Mouse (Mus musculus): ENCODE results near the gene Trim67. TPM values are rescaled to one million over a fixed set of nuclear protein-coding genes. Genes with fewer than 3 reads are reported as not detected.

Trim67 gene
- polyA plus RNA-seq, 1 experiment from 2014 or later: 31.9 TPM

GRCm38 (mm10) chr8:124863729-124864128 is 70.8 kb downstream of the Trim67 start:
- H3K9me3 ChIP-seq (ENCODE audit: control insufficient read depth, low read length): no peaks in the 10 kb centered on the region
- ATAC-seq (ENCODE audit: low FRiP score, low TSS enrichment) (no peak), DNase-seq (no peak)
- H3K36me3 ChIP-seq (ENCODE audit: control insufficient read depth, insufficient read depth, low read length): peaks cover 21% of the 10 kb centered on the region
- peak overlapping the region; percentile 90; the same call in 1 of the 2 replicates for H3K27ac ChIP-seq (replicated peaks; ENCODE audit: low read depth, low read length)
- WGBS: 24% methylated on average over 8 of the region's 8 CpGs
- peak overlapping the region; percentile 85 for H3K4me2 ChIP-seq (ENCODE audit: low read length)
- H3K4me3 ChIP-seq (replicated peaks; ENCODE audit: low read depth, low read length): peak overlapping the region; percentile 92
- no peaks in the 10 kb centered on the region for H3K27me3 ChIP-seq (ENCODE audit: control insufficient read depth, insufficient read depth, low read length)
- peak overlapping the region; percentile 96; the same call in 1 of the 2 replicates for H3K9ac ChIP-seq (replicated peaks; ENCODE audit: low read length)
- peaks cover 8% of the 10 kb centered on the region for H3K4me1 ChIP-seq (ENCODE audit: control insufficient read depth, insufficient read depth, low read length)

- H3K4me1 ChIP-seq (ENCODE audit: control insufficient read depth, insufficient read depth, low read length): peaks cover 8% of the 10 kb centered on the region
- no peaks in the 10 kb centered on the region for H3K9me3 ChIP-seq (ENCODE audit: control insufficient read depth, low read length)
- no peak overlapping the region for H3K4me2 ChIP-seq (ENCODE audit: low read length)
- peaks cover 12% of the 10 kb centered on the region for H3K36me3 ChIP-seq (ENCODE audit: control insufficient read depth, insufficient read depth, low read length)
- no peak overlapping the region for H3K27ac ChIP-seq (replicated peaks; ENCODE audit: low read depth, low read length)
- H3K4me3 ChIP-seq (replicated peaks; ENCODE audit: low read depth, low read length): no peak overlapping the region
- no peak overlapping the region for H3K9ac ChIP-seq (replicated peaks; ENCODE audit: low read length)
- H3K27me3 ChIP-seq (ENCODE audit: control insufficient read depth, insufficient read depth, low read length): no peaks in the 10 kb centered on the region
- DNase-seq (no peak), ATAC-seq (ENCODE audit: low FRiP score, low TSS enrichment) (no peak)
- WGBS: 94% methylated on average over 3 of the region's 3 CpGs
These were observed 73.8 kb downstream of the Trim67 start for GRCm38 (mm10) chr8:124866669-124867068.

- peaks cover 8% of the 10 kb centered on the region for H3K4me1 ChIP-seq (ENCODE audit: control insufficient read depth, insufficient read depth, low read length)
- H3K36me3 ChIP-seq (ENCODE audit: control insufficient read depth, insufficient read depth, low read length): peaks cover 17% of the 10 kb centered on the region
- H3K9me3 ChIP-seq (ENCODE audit: control insufficient read depth, low read length): no peaks in the 10 kb centered on the region
- H3K4me3 ChIP-seq (replicated peaks; ENCODE audit: low read depth, low read length): no peak overlapping the region
- DNase-seq (no peak), ATAC-seq (ENCODE audit: low FRiP score, low TSS enrichment) (no peak)
- WGBS: 91% methylated on average over 2 of the region's 2 CpGs
- H3K4me2 ChIP-seq (ENCODE audit: low read length): no peak overlapping the region
- no peak overlapping the region for H3K27ac ChIP-seq (replicated peaks; ENCODE audit: low read depth, low read length)
- H3K9ac ChIP-seq (replicated peaks; ENCODE audit: low read length): no peak overlapping the region
- H3K27me3 ChIP-seq (ENCODE audit: control insufficient read depth, insufficient read depth, low read length): no peaks in the 10 kb centered on the region
These were observed 74.2 kb downstream of the Trim67 start for GRCm38 (mm10) chr8:124867126-124867525.

GRCm38 (mm10) chr8:124869708-124870107 is 76.8 kb downstream of the Trim67 start:
- H3K27me3 ChIP-seq (ENCODE audit: control insufficient read depth, insufficient read depth, low read length): no peaks in the 10 kb centered on the region
- H3K9me3 ChIP-seq (ENCODE audit: control insufficient read depth, low read length): no peaks in the 10 kb centered on the region
- DNase-seq: no peak
- no peak overlapping the region for H3K4me2 ChIP-seq (ENCODE audit: low read length)
- H3K4me3 ChIP-seq (replicated peaks; ENCODE audit: low read depth, low read length): no peak overlapping the region
- WGBS: 93% methylated on average over 6 of the region's 6 CpGs
- no peak overlapping the region for H3K9ac ChIP-seq (replicated peaks; ENCODE audit: low read length)
- peaks cover 42% of the 10 kb centered on the region for H3K36me3 ChIP-seq (ENCODE audit: control insufficient read depth, insufficient read depth, low read length)
- ATAC-seq (ENCODE audit: low FRiP score, low TSS enrichment): no peak
- H3K4me1 ChIP-seq (ENCODE audit: control insufficient read depth, insufficient read depth, low read length): no peaks in the 10 kb centered on the region
- no peak overlapping the region for H3K27ac ChIP-seq (replicated peaks; ENCODE audit: low read depth, low read length)

GRCm38 (mm10) chr8:124871474-124871873 is 78.6 kb downstream of the Trim67 start:
- Histone ChIP-seq H3K27ac (replicated peaks; ENCODE audit: low read depth, low read length) (no peak overlapping the region), H3K4me1 (ENCODE audit: control insufficient read depth, insufficient read depth, low read length) (no peaks in the 10 kb centered on the region), H3K36me3 (ENCODE audit: control insufficient read depth, insufficient read depth, low read length) (peaks cover 60% of the 10 kb centered on the region), H3K27me3 (ENCODE audit: control insufficient read depth, insufficient read depth, low read length) (no peaks in the 10 kb centered on the region), H3K9me3 (ENCODE audit: control insufficient read depth, low read length) (no peaks in the 10 kb centered on the region), H3K4me3 (replicated peaks; ENCODE audit: low read depth, low read length) (no peak overlapping the region), H3K4me2 (ENCODE audit: low read length) (no peak overlapping the region), H3K9ac (replicated peaks; ENCODE audit: low read length) (no peak overlapping the region)
- WGBS: 91% methylated on average over 7 of the region's 7 CpGs
- DNase-seq (no peak), ATAC-seq (ENCODE audit: low FRiP score, low TSS enrichment) (no peak)

- Histone ChIP-seq H3K27me3 (ENCODE audit: control insufficient read depth, insufficient read depth, low read length) (no peaks in the 10 kb centered on the region), H3K4me1 (ENCODE audit: control insufficient read depth, insufficient read depth, low read length) (no peaks in the 10 kb centered on the region), H3K27ac (replicated peaks; ENCODE audit: low read depth, low read length) (no peak overlapping the region), H3K4me2 (ENCODE audit: low read length) (no peak overlapping the region), H3K4me3 (replicated peaks; ENCODE audit: low read depth, low read length) (no peak overlapping the region), H3K36me3 (ENCODE audit: control insufficient read depth, insufficient read depth, low read length) (peaks cover 65% of the 10 kb centered on the region), H3K9ac (replicated peaks; ENCODE audit: low read length) (no peak overlapping the region), H3K9me3 (ENCODE audit: control insufficient read depth, low read length) (no peaks in the 10 kb centered on the region)
- WGBS: 94% methylated on average over 7 of the region's 7 CpGs
- ATAC-seq (ENCODE audit: low FRiP score, low TSS enrichment) (no peak), DNase-seq (no peak)
These were observed 79.2 kb downstream of the Trim67 start for GRCm38 (mm10) chr8:124872081-124872480.

DNA sequence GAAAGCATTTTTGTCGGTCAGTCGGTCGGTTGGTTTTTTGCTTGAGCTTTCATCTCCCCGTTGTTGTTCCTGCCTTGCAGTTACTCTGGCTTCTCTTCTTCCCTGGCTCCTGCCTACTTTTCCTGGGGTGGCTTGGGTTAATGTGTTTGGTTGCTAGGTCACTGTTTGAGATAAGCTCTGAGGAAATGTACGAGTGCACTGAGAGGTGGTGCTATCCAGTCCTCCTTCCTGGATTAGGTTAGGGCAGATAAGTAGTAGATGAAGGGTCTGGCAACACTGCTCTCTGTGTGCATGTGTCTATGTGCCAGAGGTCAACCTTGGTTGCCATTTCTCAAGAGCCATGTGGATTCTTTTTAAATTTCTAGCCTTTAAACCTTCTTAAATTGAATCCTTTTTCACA is 79.8 kb downstream of the Trim67 start:
- Histone ChIP-seq H3K9me3 (ENCODE audit: control insufficient read depth, low read length) (no peaks in the 10 kb centered on the region), H3K4me1 (ENCODE audit: control insufficient read depth, insufficient read depth, low read length) (no peaks in the 10 kb centered on the region), H3K27ac (replicated peaks; ENCODE audit: low read depth, low read length) (no peak overlapping the region), H3K4me2 (ENCODE audit: low read length) (no peak overlapping the region), H3K9ac (replicated peaks; ENCODE audit: low read length) (no peak overlapping the region), H3K4me3 (replicated peaks; ENCODE audit: low read depth, low read length) (no peak overlapping the region), H3K27me3 (ENCODE audit: control insufficient read depth, insufficient read depth, low read length) (no peaks in the 10 kb centered on the region), H3K36me3 (ENCODE audit: control insufficient read depth, insufficient read depth, low read length) (peaks cover 69% of the 10 kb centered on the region)
- DNase-seq (no peak), ATAC-seq (ENCODE audit: low FRiP score, low TSS enrichment) (no peak)
- WGBS: 95% methylated on average over 5 of the region's 5 CpGs

DNA sequence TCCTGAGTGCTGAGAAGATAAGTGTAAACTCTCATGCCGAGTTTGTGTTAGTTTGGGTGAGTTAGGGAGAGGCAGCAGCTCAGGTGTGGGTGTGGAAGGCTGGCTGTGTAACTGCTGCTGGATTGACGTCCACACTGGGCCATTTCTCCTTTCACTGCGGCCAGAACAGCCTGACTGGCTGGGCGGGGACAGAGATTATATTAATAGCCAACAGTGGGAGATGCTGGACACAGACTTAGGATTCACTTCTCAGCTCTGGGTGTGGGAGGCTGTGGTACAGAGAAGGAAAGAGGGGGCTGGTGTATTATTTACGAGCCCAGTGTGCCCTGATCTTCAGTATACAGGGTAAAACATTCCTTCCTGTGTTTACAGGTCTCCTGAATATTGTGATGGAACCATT is 85.2 kb downstream of the Trim67 start:
- no peak overlapping the region for H3K9ac ChIP-seq (replicated peaks; ENCODE audit: low read length)
- H3K4me1 ChIP-seq (ENCODE audit: control insufficient read depth, insufficient read depth, low read length): no peaks in the 10 kb centered on the region
- peaks cover 97% of the 10 kb centered on the region for H3K36me3 ChIP-seq (ENCODE audit: control insufficient read depth, insufficient read depth, low read length)
- DNase-seq (no peak), ATAC-seq (ENCODE audit: low FRiP score, low TSS enrichment) (no peak)
- H3K27me3 ChIP-seq (ENCODE audit: control insufficient read depth, insufficient read depth, low read length): no peaks in the 10 kb centered on the region
- 94% methylated on average over 5 of the region's 5 CpGs for WGBS
- no peak overlapping the region for H3K27ac ChIP-seq (replicated peaks; ENCODE audit: low read depth, low read length)
- H3K4me3 ChIP-seq (replicated peaks; ENCODE audit: low read depth, low read length): no peak overlapping the region
- H3K9me3 ChIP-seq (ENCODE audit: control insufficient read depth, low read length): no peaks in the 10 kb centered on the region
- H3K4me2 ChIP-seq (ENCODE audit: low read length): no peak overlapping the region

DNA sequence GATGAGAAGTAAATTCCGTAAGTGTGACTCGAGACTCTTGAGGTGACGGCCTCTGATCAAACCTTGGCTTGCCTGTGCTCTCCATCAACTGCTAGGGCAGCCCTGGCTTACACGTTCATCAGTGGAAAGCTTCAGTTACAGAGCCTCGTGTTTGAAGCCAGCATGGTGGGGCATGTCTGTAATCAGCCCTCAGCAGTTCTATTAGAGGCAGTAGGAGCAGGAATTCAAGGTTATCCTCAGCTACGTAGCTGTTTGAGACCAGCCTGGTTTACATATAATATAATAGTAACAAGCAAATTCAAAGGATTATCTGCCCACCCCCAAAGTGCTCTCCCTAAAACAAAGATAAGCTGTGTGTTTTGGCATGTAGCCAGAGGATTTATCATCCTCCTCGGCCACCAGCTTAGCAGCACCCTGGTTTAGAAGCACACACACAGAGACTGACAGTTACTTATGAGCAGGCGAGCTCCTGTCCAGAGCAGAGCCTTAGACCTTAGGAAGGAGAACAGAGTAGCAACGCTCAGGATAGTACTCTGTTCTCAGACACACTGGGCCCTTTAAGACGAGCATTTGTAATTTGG is 86.1 kb downstream of the Trim67 start:
- Histone ChIP-seq H3K4me1 (ENCODE audit: control insufficient read depth, insufficient read depth, low read length) (no peaks in the 10 kb centered on the region), H3K4me3 (replicated peaks; ENCODE audit: low read depth, low read length) (no peak overlapping the region), H3K27ac (replicated peaks; ENCODE audit: low read depth, low read length) (no peak overlapping the region), H3K27me3 (ENCODE audit: control insufficient read depth, insufficient read depth, low read length) (no peaks in the 10 kb centered on the region), H3K9me3 (ENCODE audit: control insufficient read depth, low read length) (no peaks in the 10 kb centered on the region), H3K36me3 (ENCODE audit: control insufficient read depth, insufficient read depth, low read length) (peaks cover 97% of the 10 kb centered on the region), H3K9ac (replicated peaks; ENCODE audit: low read length) (no peak overlapping the region), H3K4me2 (ENCODE audit: low read length) (no peak overlapping the region)
- DNase-seq (no peak), ATAC-seq (ENCODE audit: low FRiP score, low TSS enrichment) (no peak)
- WGBS: 86% methylated on average over 10 of the region's 10 CpGs

All from midbrain, embryonic 14.5 days (tissue).